Mouse (Mus musculus): Measurements from ENCODE around the gene Scamp3.
A peak's percentile ranks its signal among the peaks of the same experiment; 100 is the strongest.

Gene Scamp3

DNA sequence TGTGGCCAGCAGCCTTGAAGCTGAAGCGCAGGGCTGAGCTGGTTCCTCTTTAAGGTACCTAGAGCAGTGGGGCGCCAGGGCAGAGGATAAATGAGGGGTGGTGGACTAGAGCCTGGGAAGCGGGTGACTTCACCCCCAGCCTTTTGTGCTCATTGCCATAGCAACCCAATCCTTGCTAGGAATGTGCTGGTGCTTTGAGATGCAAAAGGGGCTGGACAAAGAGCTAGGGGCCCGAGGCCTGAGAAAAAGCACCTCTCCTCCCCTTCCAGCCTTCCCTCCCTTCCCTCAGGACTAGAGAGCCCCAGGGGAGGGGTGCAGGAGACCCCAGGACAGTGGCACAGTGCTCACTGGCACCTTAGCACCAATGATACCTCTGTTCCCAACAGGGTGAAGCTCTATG, 48.6 kb downstream of the Scamp3 start:
- DNase-seq (ENCODE audit: low spot score in 2 of 2), result no peak

DNA sequence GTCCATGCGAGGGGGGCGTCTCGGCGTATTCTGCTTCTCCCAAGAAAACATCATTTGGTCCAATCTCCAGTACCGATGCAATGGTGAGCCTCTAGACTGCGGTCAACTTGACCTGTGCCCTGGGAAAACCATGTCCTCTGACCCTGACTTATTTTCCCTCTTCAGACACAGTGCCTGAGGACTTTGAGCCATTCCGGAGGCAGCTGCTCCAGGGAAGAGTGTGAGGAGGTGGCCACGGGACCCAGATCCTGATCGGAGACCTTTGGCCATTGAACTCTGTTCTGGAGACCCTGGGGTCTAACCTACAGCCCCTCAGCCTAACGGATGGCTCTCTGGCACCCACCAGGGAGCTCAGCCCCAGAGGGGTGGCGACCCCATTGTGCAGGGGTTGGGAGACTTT, 49.1 kb downstream of the Scamp3 start:
- DNase-seq (ENCODE audit: low spot score in 2 of 2), result no peak

DNA sequence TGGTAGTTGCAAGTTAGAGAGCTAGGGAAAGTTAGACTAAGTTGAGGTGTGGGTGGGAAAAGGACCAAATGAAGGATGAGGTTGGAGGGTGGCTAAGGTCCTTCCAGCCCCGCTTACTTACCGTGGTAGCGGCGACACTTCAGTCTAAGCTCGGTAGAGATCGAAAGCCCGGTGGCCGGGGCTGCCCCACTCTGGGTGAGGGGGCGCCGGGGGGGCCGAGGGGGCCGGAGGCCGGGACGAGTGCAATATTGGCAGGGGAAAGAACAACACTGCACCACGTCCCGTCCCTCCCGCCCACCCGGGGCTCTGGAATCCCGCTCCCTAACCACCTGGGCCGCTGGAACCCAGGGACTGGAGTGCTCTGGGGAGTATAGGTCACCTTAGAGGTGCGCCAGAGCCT, 49.6 kb downstream of the Scamp3 start, which contains the start of gene Mtx1:
Gene Mtx1, minus strand, starts transcription at position 189 of the 400 bp plus-strand sequence.
- DNase-seq (ENCODE audit: low spot score in 2 of 2), result no peak

GRCm38 (mm10) chr3:89227307-89228179, 50.3 kb downstream of the Scamp3 start:
- DNase-seq (ENCODE audit: low spot score in 2 of 2), result peak in 1 of 2 experiments; percentile 84

- peak; percentile 75 to 89 for DNase-seq (ENCODE audit: low spot score in 2 of 2)
Observed at GRCm38 (mm10) chr3:89228180-89228549, 50.9 kb downstream of the Scamp3 start.

- no peak for DNase-seq (ENCODE audit: low spot score in 2 of 2)
Observed at GRCm38 (mm10) chr3:89228836-89229235, 51.6 kb downstream of the Scamp3 start, which contains the start of gene Muc1. Muc1 (plus strand) TSS chr3:89229057.

GRCm38 (mm10) chr3:89229276-89229675, 52.0 kb downstream of the Scamp3 start:
- DNase-seq (ENCODE audit: low spot score in 2 of 2), result no peak

DNA sequence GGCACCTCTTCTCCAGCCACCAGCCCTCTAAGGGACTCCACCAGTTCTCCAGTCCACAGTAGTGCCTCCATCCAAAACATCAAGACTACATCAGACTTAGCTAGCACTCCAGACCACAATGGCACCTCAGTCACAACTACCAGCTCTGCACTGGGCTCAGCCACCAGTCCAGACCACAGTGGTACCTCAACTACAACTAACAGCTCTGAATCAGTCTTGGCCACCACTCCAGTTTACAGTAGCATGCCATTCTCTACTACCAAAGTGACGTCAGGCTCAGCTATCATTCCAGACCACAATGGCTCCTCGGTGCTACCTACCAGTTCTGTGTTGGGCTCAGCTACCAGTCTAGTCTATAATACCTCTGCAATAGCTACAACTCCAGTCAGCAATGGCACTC, 53.3 kb downstream of the Scamp3 start:
- no peak for DNase-seq (ENCODE audit: low spot score in 2 of 2)

GRCm38 (mm10) chr3:89231345-89231744, 54.1 kb downstream of the Scamp3 start:
- DNase-seq (ENCODE audit: low spot score in 2 of 2), result no peak

GRCm38 (mm10) chr3:89231772-89232275, 54.6 kb downstream of the Scamp3 start:
- no peak for DNase-seq (ENCODE audit: low spot score in 2 of 2)
